ENCODE assay signal across 25 mouse cellular contexts in genomic region chr4:82885535-82885913, GRCm38 (mm10). TPM values are rescaled to one million over a fixed set of nuclear protein-coding genes. Genes with fewer than 3 reads are reported as not detected.
DNase-seq lines count a peak whose midpoint lies in the region; ATAC-seq and TF ChIP-seq lines count a peak whose summit lies in the region.
"Had no signal": no experiment of that assay in that cellular context is flagged by ENCODE, and none has a peak within 500 bp of the region (broad histone marks: within the 10 kb centered on the region; RNA-seq: fewer than 3 reads in every experiment).

No protein-coding gene starts in this region.

- H3K27ac ChIP-seq in embryonic facial prominence, embryonic 14.5 days (replicated peaks; ENCODE audit: low read depth, low read length), result no peak overlapping the region
- no peak overlapping the region for H3K27ac ChIP-seq in embryonic facial prominence, embryonic 10.5 days (replicated peaks)
- H3K27ac ChIP-seq in liver, adult 2 months (replicated peaks; ENCODE audit: insufficient read depth, low read depth, low read length), result no peak overlapping the region
- H3K27ac ChIP-seq in hindbrain, embryonic 12.5 days, result no peak overlapping the region
- H3K27ac ChIP-seq: embryonic facial prominence, embryonic 12.5 days; forebrain, embryonic 13.5 days; heart, embryonic 13.5 days had no signal

- no peak overlapping the region for H3K4me3 ChIP-seq in embryonic facial prominence, embryonic 14.5 days (ENCODE audit: low read depth, low read length)
- no peak overlapping the region for H3K4me3 ChIP-seq in embryonic facial prominence, embryonic 10.5 days
- no peak overlapping the region for H3K4me3 ChIP-seq in liver, adult 2 months (ENCODE audit: insufficient read depth, low read depth, low read length)
- no peak overlapping the region for H3K4me3 ChIP-seq in hindbrain, embryonic 12.5 days
- H3K4me3 ChIP-seq: embryonic facial prominence, embryonic 12.5 days; forebrain, embryonic 13.5 days; heart, embryonic 13.5 days had no signal

- peak; percentile 54 for DNase-seq in embryonic facial prominence, embryonic 14.5 days (ENCODE audit: low spot score)
- no peak for DNase-seq in embryonic facial prominence, embryonic 10.5 days (ENCODE audit: low spot score)
- DNase-seq in liver, adult 2 months (ENCODE audit: extremely low read depth, low read depth, low spot score), result peak; percentile 48
- DNase-seq in liver, result no peak
- peak; percentile 22 for DNase-seq in lung, postnatal 10 days
- DNase-seq in lung, postnatal 4 days, result no peak
- DNase-seq in adipocyte (ENCODE audit: low spot score), result peak; percentile 65
- DNase-seq: adrenal gland, adult 8-10 months; adrenal gland, postnatal 36 days; B cell, adult 2 months; cerebellum, adult 2 months; embryo, embryonic 11 days; heart, postnatal 36 days had no signal

- ATAC-seq in embryonic facial prominence, embryonic 14.5 days (ENCODE audit: low read depth), result no peak
- no peak for ATAC-seq in hindbrain, embryonic 12.5 days (ENCODE audit: low FRiP score)
- ATAC-seq: activated CD4-positive, CD25-positive, alpha-beta regulatory T cell, adult 4 months; CD4-positive, CD25-positive, alpha-beta regulatory T cell, adult 4 months; hindbrain, embryonic 16.5 days; inflammation-experienced regulatory T-cells, adult 6 months had no signal

- no peaks in the 10 kb centered on the region for H3K79me2 ChIP-seq in liver, adult 2 months (ENCODE audit: control insufficient read depth, insufficient read depth, low read length)

- no peak overlapping the region for H3K9ac ChIP-seq in embryonic facial prominence, embryonic 14.5 days (ENCODE audit: low read depth, low read length)
- no peak overlapping the region for H3K9ac ChIP-seq in liver, adult 2 months (ENCODE audit: low read depth, low read length)
- no peak overlapping the region for H3K9ac ChIP-seq in hindbrain, embryonic 12.5 days
- H3K9ac ChIP-seq: embryonic facial prominence, embryonic 12.5 days; forebrain, embryonic 13.5 days; heart, embryonic 13.5 days had no signal

- H3K9me3 ChIP-seq in embryonic facial prominence, embryonic 14.5 days (ENCODE audit: control insufficient read depth, low read length), result no peaks in the 10 kb centered on the region
- no peaks in the 10 kb centered on the region for H3K9me3 ChIP-seq in embryonic facial prominence, embryonic 10.5 days
- H3K9me3 ChIP-seq in hindbrain, embryonic 12.5 days (replicated peaks), result no peaks in the 10 kb centered on the region
- H3K9me3 ChIP-seq: embryonic facial prominence, embryonic 12.5 days; forebrain, embryonic 13.5 days; G1E; heart, embryonic 13.5 days had no signal

- TF ChIP-seq POLR2A in liver, adult 2 months (IDR thresholded peaks at IDR 0.05; ENCODE audit: extremely low read depth, insufficient read depth, low read length), result no peak

- WGBS in embryonic facial prominence, embryonic 14.5 days, result 44% methylated on average over 1 of the region's 1 CpGs
- 50% methylated on average over 1 of the region's 1 CpGs for WGBS in embryonic facial prominence, embryonic 10.5 days
- WGBS in liver, adult 2 months, result 31% methylated on average over 1 of the region's 1 CpGs
- WGBS in hindbrain, embryonic 12.5 days, result 30% methylated on average over 1 of the region's 1 CpGs

- H3K27me3 ChIP-seq in embryonic facial prominence, embryonic 14.5 days (replicated peaks; ENCODE audit: control insufficient read depth, insufficient read depth, low read length), result no peaks in the 10 kb centered on the region
- H3K27me3 ChIP-seq in embryonic facial prominence, embryonic 10.5 days (replicated peaks; ENCODE audit: low read depth, poor library complexity, severe bottlenecking), result 0 out of 2 replicates have a peak, but pooled peaks cover 5% of the 10 kb centered on the region
- no peaks in the 10 kb centered on the region for H3K27me3 ChIP-seq in liver, adult 2 months (ENCODE audit: control insufficient read depth, insufficient read depth, low read length)
- no peaks in the 10 kb centered on the region for H3K27me3 ChIP-seq in hindbrain, embryonic 12.5 days
- H3K27me3 ChIP-seq: embryonic facial prominence, embryonic 12.5 days; heart, embryonic 13.5 days had no signal

- peaks cover 20% of the 10 kb centered on the region for H3K4me1 ChIP-seq in embryonic facial prominence, embryonic 14.5 days (ENCODE audit: control insufficient read depth, insufficient read depth, low read length)
- H3K4me1 ChIP-seq in embryonic facial prominence, embryonic 10.5 days, result peaks cover 15% of the 10 kb centered on the region
- H3K4me1 ChIP-seq in liver, adult 2 months (ENCODE audit: control insufficient read depth, insufficient read depth, low read length), result no peaks in the 10 kb centered on the region
- H3K4me1 ChIP-seq in hindbrain, embryonic 12.5 days, result peaks cover 7% of the 10 kb centered on the region; the same call in 1 of the 2 replicates

- no peak overlapping the region for H3K4me2 ChIP-seq in embryonic facial prominence, embryonic 14.5 days (ENCODE audit: low read depth, low read length)
- H3K4me2 ChIP-seq in hindbrain, embryonic 12.5 days (replicated peaks), result no peak overlapping the region
- H3K4me2 ChIP-seq: embryonic facial prominence, embryonic 12.5 days; forebrain, embryonic 13.5 days; heart, embryonic 13.5 days had no signal

- H3K36me3 ChIP-seq in embryonic facial prominence, embryonic 14.5 days (ENCODE audit: control insufficient read depth, insufficient read depth, low read length), result no peaks in the 10 kb centered on the region
- no peaks in the 10 kb centered on the region for H3K36me3 ChIP-seq in embryonic facial prominence, embryonic 10.5 days (replicated peaks)
- no peaks in the 10 kb centered on the region for H3K36me3 ChIP-seq in liver, adult 2 months (ENCODE audit: control insufficient read depth, insufficient read depth, low read length)
- H3K36me3 ChIP-seq in hindbrain, embryonic 12.5 days, result no peaks in the 10 kb centered on the region
- H3K36me3 ChIP-seq: embryonic facial prominence, embryonic 12.5 days; G1E; heart, embryonic 13.5 days had no signal

- TF ChIP-seq CTCF in liver, adult 2 months (IDR thresholded peaks at IDR 0.05; ENCODE audit: low read depth, low read length), result no peak

RNA-seq across cellular contexts. Expression of gene Cer1, which starts 0.6 kb away (rescaled TPM):
- polyA plus RNA-seq in embryonic facial prominence, embryonic 14.5 days (2014; fragmentation: Nextera tagmentation; extraction: Ambion mirVana), result 0.65 and 1.00 TPM in 2 replicates
- polyA plus RNA-seq in embryonic facial prominence, embryonic 10.5 days (2016; fragmentation: Nextera tagmentation; extraction: Ambion mirVana), result 0.14 TPM in 1 of 2 replicates, not detected in the other
- total RNA-seq in liver, adult 2 months (2014; rRNA removed), result not detected in 2 replicates
- polyA plus RNA-seq in liver, adult 2 months (2012; rRNA removed), result not detected in 2 replicates
- polyA plus RNA-seq in hindbrain, embryonic 12.5 days (2016; fragmentation: Nextera tagmentation; extraction: Ambion mirVana), result 0.26 TPM in 1 of 2 replicates, not detected in the other
- total RNA-seq: adrenal gland, adult 8-10 months; adrenal gland, postnatal 36 days; G1E; gastrocnemius, adult 8-10 months; heart, adult 8-10 months; heart, postnatal 36 days had no signal
- polyA plus RNA-seq: activated CD4-positive, CD25-positive, alpha-beta regulatory T cell, adult 4 months; CD4-positive, CD25-positive, alpha-beta regulatory T cell, adult 4 months; cerebellum, adult 2 months; G1E; heart, postnatal 0 days; inflammation-experienced regulatory T-cells, adult 6 months had no signal

RNA-seq across cellular contexts. Expression of gene Zdhhc21, which starts 25.8 kb away (rescaled TPM):
- 13.4 and 15.1 TPM in 2 replicates for polyA plus RNA-seq in embryonic facial prominence, embryonic 14.5 days (2014; fragmentation: Nextera tagmentation; extraction: Ambion mirVana)
- 13.5 and 14.0 TPM in 2 replicates for polyA plus RNA-seq in embryonic facial prominence, embryonic 10.5 days (2016; fragmentation: Nextera tagmentation; extraction: Ambion mirVana)
- 6.2 and 6.4 TPM in 2 replicates for total RNA-seq in liver, adult 2 months (2014; rRNA removed)
- 1.5 and 2.6 TPM in 2 replicates for polyA plus RNA-seq in liver, adult 2 months (2012; rRNA removed)
- polyA plus RNA-seq in hindbrain, embryonic 12.5 days (2016; fragmentation: Nextera tagmentation; extraction: Ambion mirVana), result 20.2 and 22.4 TPM in 2 replicates

Comparison
In these comparisons a context has a peak if more than half of its experiments do, and no peak if none do; other contexts are left out.
1. DNase-seq: peak in embryonic facial prominence, embryonic 14.5 days (single experiment), liver, adult 2 months (single experiment), lung, postnatal 10 days (single experiment) and adipocyte (single experiment); none in embryonic facial prominence, embryonic 10.5 days (single experiment), liver (single experiment) and lung, postnatal 4 days (0 of 2).